Mouse (Mus musculus) limb, embryonic 14.5 days (tissue): ENCODE measurements around the gene Fbxo46. TPM values are rescaled to one million over a fixed set of nuclear protein-coding genes. Genes with fewer than 3 reads are reported as not detected.

Source experiments
- ATAC-seq: fragments of 200-750 bp; cut with Nextera tagmentation; 2 replicates; pipeline ENCODE4 v1.8.0; 2017; ENCODE audit warnings: low read depth, moderate number of reproducible peaks, moderate TSS enrichment; ENCODE audit not compliant: low FRiP score
- DNase-seq: peaks from one replicate; pipeline ENCODE4 v3.0.0-alpha.2; 2015; ENCODE audit warnings: low spot score
- H3K27ac ChIP-seq: fragments of 300-500 bp; sonication (generic); replicated peaks from 2 replicates; pipeline ENCODE4 v1.5.1; 2014; ENCODE audit warnings: low read depth, mild to moderate bottlenecking, low read length, moderate library complexity, mixed read lengths
- H3K27me3 ChIP-seq: fragments of 300-500 bp; sonication (generic); 2 replicates; pipeline ENCODE4 v1.6.1; 2014; ENCODE audit warnings: low read length, mixed read lengths; ENCODE audit not compliant: control insufficient read depth, insufficient read depth
- H3K36me3 ChIP-seq: fragments of 300-500 bp; sonication (generic); 2 replicates; pipeline ENCODE4 v1.6.1; 2014; ENCODE audit warnings: mild to moderate bottlenecking, low read length, moderate library complexity, mixed read lengths; ENCODE audit not compliant: control insufficient read depth, insufficient read depth
- H3K4me1 ChIP-seq: fragments of 300-500 bp; sonication (generic); 2 replicates; pipeline ENCODE4 v1.6.1; 2014; ENCODE audit warnings: antibody characterized with exemption, low read length, mixed read lengths; ENCODE audit not compliant: control insufficient read depth, insufficient read depth
- H3K4me2 ChIP-seq: fragments of 300-500 bp; sonication (generic); replicated peaks from 2 replicates; pipeline ENCODE4 v1.6.1; 2014; ENCODE audit warnings: low read depth, mild to moderate bottlenecking, low read length, moderate library complexity; ENCODE audit not compliant: severe bottlenecking
- H3K4me3 ChIP-seq: fragments of 300-500 bp; sonication (generic); replicated peaks from 2 replicates; pipeline ENCODE4 v1.5.1; 2014; ENCODE audit warnings: low read length
- H3K9ac ChIP-seq: fragments of 300-500 bp; sonication (generic); 2 replicates; pipeline ENCODE4 v1.6.1; 2014; ENCODE audit warnings: mild to moderate bottlenecking, low read depth, low read length, moderate library complexity; ENCODE audit not compliant: severe bottlenecking
- H3K9me3 ChIP-seq: fragments of 300-500 bp; sonication (generic); 2 replicates; pipeline ENCODE4 v1.6.1; 2016; ENCODE audit warnings: low read length; ENCODE audit not compliant: control insufficient read depth
- POLR2A ChIP-seq: fragments of 200-500 bp; IDR thresholded peaks from 2 replicates; pipeline ENCODE4 v1.8.0; 2012; ENCODE audit warnings: inconsistent platforms, mild to moderate bottlenecking, moderate library complexity, borderline replicate concordance; ENCODE audit not compliant: insufficient read depth, insufficient read length; ENCODE audit errors: extremely low read depth
- WGBS: fragments of 180-500 bp; shearing (Covaris S2); extraction: QIAGEN DNeasy Blood & Tissue Kit; methylation state at CpG from one replicate; pipeline ENCODE4 v1.1.7; 2014; 5-methylcytosine and 5-hydroxymethylcytosine counted together
- polyA plus RNA-seq, 2 experiments: library from polyadenylated mRNA; depleted of rRNA in 1 of 2; stranded (reverse) in 1 of 2; unstranded in 1 of 2; fragments of >200 nt; fragmentation: Nextera tagmentation in 1 of 2; extraction: Ambion mirVana in 1 of 2; gene quantifications; 2 replicates each; pipeline versions ENCODE4 v1.2.1 to v1.2.3; 2012 to 2014

Gene Fbxo46
- polyA plus RNA-seq, 2 experiments, result 9.9 to 10.6 TPM

DNA sequence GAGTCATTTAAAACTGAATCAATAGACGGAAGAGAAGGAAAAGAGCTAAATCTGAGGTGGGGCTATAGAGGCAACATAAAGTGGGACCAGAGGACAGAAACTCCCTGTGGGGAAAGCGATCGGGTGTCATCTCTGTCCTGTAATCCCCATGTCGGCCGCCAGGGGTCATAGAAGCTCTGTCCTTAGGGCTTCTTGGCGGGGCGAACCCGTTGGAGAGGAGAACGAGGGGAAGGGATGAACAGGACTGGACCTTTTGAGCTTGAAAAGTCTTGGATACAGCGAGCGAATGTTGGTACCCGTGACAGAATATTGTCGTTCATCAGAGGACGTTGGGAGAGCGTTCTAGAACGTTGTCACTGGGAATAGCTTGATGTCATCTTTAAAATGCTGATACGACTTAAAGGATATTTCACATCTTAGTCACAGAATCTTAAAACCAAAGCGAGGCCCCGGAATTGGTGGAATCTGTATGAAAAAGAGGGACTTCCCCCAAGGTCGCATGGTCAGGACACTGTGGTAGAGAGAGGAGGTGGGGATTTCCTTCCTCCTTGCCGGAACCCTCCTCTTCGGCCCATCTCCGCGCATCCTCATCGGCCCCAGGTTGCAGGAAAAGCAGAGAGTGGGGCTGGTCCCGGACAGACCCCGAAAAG lies 58.9 kb downstream of the Fbxo46 start:
- Histone ChIP-seq H3K4me1 (peaks cover 6% of the 10 kb centered on the region; the same call in 1 of the 2 replicates), H3K9ac (no peak overlapping the region), H3K9me3 (peaks cover 8% of the 10 kb centered on the region; the same call in 1 of the 2 replicates), H3K27ac (no peak overlapping the region), H3K27me3 (peaks cover 52% of the 10 kb centered on the region), H3K4me2 (peak overlapping the region; percentile 43), H3K4me3 (0 out of 2 replicates have a peak overlapping the region, but pooled peaks have one; percentile 6), H3K36me3 (0 out of 2 replicates have a peak, but pooled peaks cover 1% of the 10 kb centered on the region)
- DNase-seq, result no peak
- TF ChIP-seq POLR2A, result no peak
- ATAC-seq, result no peak
- WGBS, result 6% methylated on average over 27 of the region's 27 CpGs

- H3K4me3 ChIP-seq, result peak overlapping the region; percentile 26
- peak overlapping the region; percentile 43 for H3K4me2 ChIP-seq
- H3K4me1 ChIP-seq, result peaks cover 6% of the 10 kb centered on the region; the same call in 1 of the 2 replicates
- 0 out of 2 replicates have a peak, but pooled peaks cover 5% of the 10 kb centered on the region for H3K36me3 ChIP-seq
- DNase-seq (no peak), ATAC-seq (no peak)
- no peak overlapping the region for H3K27ac ChIP-seq
- peaks cover 8% of the 10 kb centered on the region; the same call in 1 of the 2 replicates for H3K9me3 ChIP-seq
- peaks cover 52% of the 10 kb centered on the region for H3K27me3 ChIP-seq
- no peak for TF ChIP-seq POLR2A
- H3K9ac ChIP-seq, result no peak overlapping the region
- under 1% methylated on average over 32 of the region's 32 CpGs for WGBS
Measured at GRCm38 (mm10) chr7:19179173-19179572, 59.5 kb downstream of the Fbxo46 start.

DNA sequence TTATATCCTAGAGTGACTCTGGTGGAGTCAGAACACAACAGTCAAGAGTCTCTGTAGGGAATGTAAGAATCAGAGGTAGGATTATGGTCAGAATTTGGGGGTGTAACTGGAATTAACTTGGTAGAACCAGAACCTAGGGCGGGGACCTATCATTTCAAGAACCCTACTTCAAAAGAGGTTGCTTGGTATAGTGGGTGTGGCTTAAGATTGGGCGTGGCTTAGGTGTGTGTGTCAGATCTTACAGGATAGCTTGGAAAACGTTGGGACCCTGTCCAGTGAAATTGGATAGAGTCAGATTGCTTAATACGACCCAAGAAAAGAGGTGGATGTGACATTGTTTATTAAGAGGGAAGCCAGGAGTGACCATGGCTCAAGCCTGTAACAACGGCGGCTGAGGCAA lies 60.3 kb downstream of the Fbxo46 start:
- WGBS, result 32% methylated on average over 6 of the region's 6 CpGs
- no peak overlapping the region for H3K4me2 ChIP-seq
- peaks cover 8% of the 10 kb centered on the region; the same call in 1 of the 2 replicates for H3K9me3 ChIP-seq
- peak overlapping the region; percentile 26; the same call in 1 of the 2 replicates for H3K4me3 ChIP-seq
- H3K36me3 ChIP-seq, result 0 out of 2 replicates have a peak, but pooled peaks cover 5% of the 10 kb centered on the region
- ATAC-seq (no peak), DNase-seq (no peak)
- H3K4me1 ChIP-seq, result peaks cover 12% of the 10 kb centered on the region
- H3K9ac ChIP-seq, result no peak overlapping the region
- no peak for TF ChIP-seq POLR2A
- no peak overlapping the region for H3K27ac ChIP-seq
- peaks cover 52% of the 10 kb centered on the region for H3K27me3 ChIP-seq

DNA sequence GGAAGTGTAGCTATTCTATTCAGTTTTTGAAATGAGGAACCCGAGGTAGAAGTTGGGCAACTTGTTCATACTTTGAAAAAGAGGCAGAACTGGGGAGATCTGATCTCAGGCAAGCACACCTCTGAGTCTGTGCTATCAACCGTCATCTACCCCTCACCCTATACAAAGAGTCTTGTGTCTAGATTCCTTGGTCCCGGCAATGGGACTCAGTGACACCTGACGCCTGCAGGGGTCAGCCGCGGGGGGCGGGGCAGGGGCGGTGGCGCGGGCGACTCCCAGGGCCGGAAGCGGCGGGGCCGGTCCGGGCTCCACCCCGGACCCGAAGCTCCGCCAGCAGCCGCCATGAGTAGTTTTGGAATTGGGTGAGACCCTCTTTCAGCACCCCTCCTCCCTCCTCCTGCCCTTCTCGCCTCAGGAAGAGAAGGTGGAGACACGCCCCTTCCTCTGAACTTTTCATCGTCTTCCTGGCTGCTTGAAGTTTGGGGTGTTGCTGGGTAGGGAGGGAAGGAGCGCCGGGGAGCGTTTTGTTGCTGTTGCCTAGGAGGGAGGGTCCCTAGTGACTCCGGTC lies 61.3 kb downstream of the Fbxo46 start:
- peak overlapping the region; percentile 63 for H3K9ac ChIP-seq
- H3K4me1 ChIP-seq, result peaks cover 16% of the 10 kb centered on the region
- 0 out of 2 replicates have a peak, but pooled peaks cover 4% of the 10 kb centered on the region for H3K9me3 ChIP-seq
- no peak overlapping the region for H3K27ac ChIP-seq
- DNase-seq, result no peak
- peak; percentile 45; the same call in 1 of the 2 replicates for ATAC-seq
- 1% methylated on average over 24 of the region's 27 CpGs for WGBS
- peaks cover 7% of the 10 kb centered on the region for H3K36me3 ChIP-seq
- peak overlapping the region; percentile 58 for H3K4me3 ChIP-seq
- no peak for TF ChIP-seq POLR2A
- peak overlapping the region; percentile 78 for H3K4me2 ChIP-seq
- H3K27me3 ChIP-seq, result peaks cover 45% of the 10 kb centered on the region

DNA sequence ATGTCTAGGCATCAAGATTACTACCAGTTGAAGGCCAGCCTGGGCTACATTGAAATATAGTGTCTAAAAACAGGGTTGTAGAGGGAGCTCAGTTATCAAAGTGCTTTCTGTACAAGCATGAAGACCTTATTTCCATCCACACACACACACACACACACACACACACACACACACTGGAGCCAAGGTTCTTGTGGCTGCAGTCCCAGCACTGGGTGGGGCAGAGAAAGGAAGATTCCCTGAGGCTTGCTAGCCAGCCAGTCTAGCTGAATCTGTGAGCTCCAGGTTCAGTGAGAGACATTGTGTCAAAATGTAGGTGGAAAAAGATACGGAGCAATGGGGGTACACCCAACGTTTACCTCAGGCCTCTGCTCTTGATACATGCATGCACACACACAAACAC lies 64.6 kb downstream of the Fbxo46 start:
- ATAC-seq (no peak), DNase-seq (no peak)
- H3K27me3 ChIP-seq, result peaks cover 13% of the 10 kb centered on the region
- H3K4me1 ChIP-seq, result peaks cover 16% of the 10 kb centered on the region
- no peak overlapping the region for H3K4me3 ChIP-seq
- no peak overlapping the region for H3K9ac ChIP-seq
- H3K9me3 ChIP-seq, result no peaks in the 10 kb centered on the region
- no peak for TF ChIP-seq POLR2A
- 68% methylated on average over 2 of the region's 2 CpGs for WGBS
- peaks cover 15% of the 10 kb centered on the region for H3K36me3 ChIP-seq
- H3K4me2 ChIP-seq, result no peak overlapping the region
- H3K27ac ChIP-seq, result no peak overlapping the region
